Mouse (Mus musculus) heart, postnatal 14 days (tissue): Measurements from ENCODE around the gene Tas2r118. TPM values are rescaled to one million over a fixed set of nuclear protein-coding genes. Genes with fewer than 3 reads are reported as not detected.

Source experiments
- DNase-seq, 2 experiments: peaks; one replicate each; pipeline ENCODE4 v3.0.0; 2021 to 2022
- intact Hi-C: fragments of 180-260 bp; cut with DNase I; formaldehyde crosslinking; loops from one replicate; pipeline ENCODE4 v1.15.1; 2025
- long read RNA-seq, 2 experiments: library from polyadenylated mRNA; stranded (forward); transcript quantifications; one replicate each; pipeline ENCODE4 v2.0.0; 2021
- total RNA-seq, 2 experiments: library from RNA; stranded (reverse); gene quantifications; 2 replicates each; pipeline ENCODE4 v1.2.3; 2021

Gene Tas2r118
- total RNA-seq, result not detected
- long read RNA-seq, experiment 1, result 0 reads
- long read RNA-seq, experiment 2, result 0 reads

GRCm38 (mm10) chr6:23969960-23970359 is at the start of gene Tas2r118:
Tas2r118 (minus strand) TSS chr6:23970060.
- intact Hi-C loops, result no loop called here
- DNase-seq, result no peak

- intact Hi-C loops, result no loop called here
- no peak for DNase-seq
These were observed 48.5 kb upstream of the Tas2r118 start for GRCm38 (mm10) chr6:24018320-24018719.

- intact Hi-C loops, result no loop called here
- no peak for DNase-seq
These were observed 23.4 kb upstream of the Tas2r118 start for GRCm38 (mm10) chr6:23993276-23993675.

DNA sequence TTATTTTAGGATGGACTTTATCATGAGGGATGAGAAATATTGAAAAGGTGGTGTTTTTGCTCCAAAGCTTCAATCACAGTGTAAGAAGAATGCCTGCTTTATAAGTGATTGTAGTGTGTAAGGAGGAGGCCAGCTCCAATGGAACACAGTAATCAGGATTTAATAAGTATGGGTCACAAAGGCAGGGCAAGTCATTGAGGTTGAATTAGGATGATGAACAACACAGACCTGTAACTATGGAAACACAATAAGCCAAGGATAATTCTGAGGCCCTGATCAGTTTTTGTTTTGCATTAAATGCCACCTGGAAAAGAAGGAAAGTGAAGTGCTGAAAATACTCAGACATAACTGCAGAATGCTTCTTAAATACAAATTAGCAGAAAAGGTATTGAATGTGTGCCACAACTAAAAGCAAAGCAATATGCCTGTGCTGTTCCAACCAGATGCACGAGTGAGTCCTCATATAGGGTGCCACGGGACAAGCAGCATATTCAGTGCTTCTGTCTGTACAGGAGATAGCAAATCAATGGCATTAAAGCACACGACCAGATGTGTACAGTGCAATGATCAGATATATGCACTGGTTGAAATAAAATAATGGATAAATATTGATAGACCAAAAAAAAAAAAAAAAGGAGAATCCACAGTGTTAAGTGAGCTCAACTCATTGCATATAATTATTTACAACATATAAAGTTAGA is 21.0 kb upstream of the Tas2r118 start:
- intact Hi-C loops, result no loop called here
- no peak for DNase-seq

- no peak for DNase-seq
- intact Hi-C loops, result no loop called here
These were observed 16.4 kb upstream of the Tas2r118 start for GRCm38 (mm10) chr6:23986293-23986692.

DNA sequence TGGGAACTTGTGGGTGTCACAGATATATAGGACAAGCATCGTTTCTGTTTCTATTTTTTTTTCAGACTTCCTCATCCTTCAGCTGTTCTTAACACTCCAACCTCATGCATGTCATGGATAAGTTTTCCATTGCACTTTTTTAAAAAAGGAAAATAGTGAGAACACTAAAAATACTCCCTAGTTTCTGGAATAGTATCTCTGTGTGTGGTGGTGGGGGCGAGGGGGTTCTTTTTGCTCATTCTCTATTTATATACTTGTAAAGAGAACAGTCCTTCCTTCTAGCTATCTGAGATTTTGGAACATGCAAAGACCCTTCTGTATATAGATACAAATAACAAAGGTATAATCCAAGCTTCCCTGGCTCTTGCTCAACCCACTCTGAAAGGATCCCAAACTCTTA is 2.9 kb downstream of the Tas2r118 start:
- intact Hi-C loops, result no loop called here
- no peak for DNase-seq

- no peak for DNase-seq
- intact Hi-C loops, result no loop called here
These were observed 3.9 kb downstream of the Tas2r118 start for GRCm38 (mm10) chr6:23965925-23966324.

DNA sequence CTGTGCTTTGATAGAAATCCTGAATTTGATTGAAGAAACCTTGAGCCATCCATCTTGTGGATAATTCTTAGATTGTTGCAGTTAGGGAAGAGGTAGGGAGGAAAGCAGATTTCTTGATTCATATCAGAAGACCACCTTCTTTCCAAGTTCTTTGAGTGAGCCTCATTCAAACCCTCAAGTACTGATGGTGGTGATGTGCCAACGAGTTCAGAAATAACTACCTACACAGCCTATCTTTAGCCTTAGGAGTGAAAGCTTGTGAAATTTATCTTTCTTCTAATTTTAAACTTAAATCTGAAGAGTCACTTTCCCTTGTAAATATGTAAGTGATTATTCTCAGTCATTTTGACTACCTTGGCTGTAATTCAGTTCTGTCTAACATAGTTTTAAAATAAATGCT is 6.1 kb downstream of the Tas2r118 start:
- DNase-seq, result no peak
- intact Hi-C loops, result no loop called here

DNA sequence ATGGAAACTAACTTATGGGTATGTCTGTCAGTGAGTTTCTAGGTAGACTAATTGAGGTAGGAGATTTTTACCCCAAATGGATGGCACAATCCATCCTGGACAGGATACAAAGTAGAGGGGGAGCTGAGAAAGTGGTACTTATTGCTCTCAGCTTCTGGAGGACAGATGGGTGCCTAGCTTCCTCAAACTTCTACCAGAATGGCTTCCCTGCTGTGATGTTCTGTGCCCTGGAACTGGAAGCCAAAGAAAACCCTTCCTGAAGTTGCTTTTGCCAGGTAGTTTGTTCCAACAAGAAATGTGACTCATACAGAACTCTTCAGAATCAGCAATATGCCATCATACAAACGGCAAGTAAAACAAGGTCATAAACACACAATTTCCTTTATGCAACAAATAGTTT is 29.1 kb downstream of the Tas2r118 start:
- intact Hi-C loops, result no loop called here

GRCm38 (mm10) chr6:23938575-23939488 is 31.0 kb downstream of the Tas2r118 start:
- intact Hi-C loops, result no loop called here
- DNase-seq, result no peak

More for the DNA sequence above, 29.1 kb downstream of the Tas2r118 start:
- DNase-seq, result no peak

DNA sequence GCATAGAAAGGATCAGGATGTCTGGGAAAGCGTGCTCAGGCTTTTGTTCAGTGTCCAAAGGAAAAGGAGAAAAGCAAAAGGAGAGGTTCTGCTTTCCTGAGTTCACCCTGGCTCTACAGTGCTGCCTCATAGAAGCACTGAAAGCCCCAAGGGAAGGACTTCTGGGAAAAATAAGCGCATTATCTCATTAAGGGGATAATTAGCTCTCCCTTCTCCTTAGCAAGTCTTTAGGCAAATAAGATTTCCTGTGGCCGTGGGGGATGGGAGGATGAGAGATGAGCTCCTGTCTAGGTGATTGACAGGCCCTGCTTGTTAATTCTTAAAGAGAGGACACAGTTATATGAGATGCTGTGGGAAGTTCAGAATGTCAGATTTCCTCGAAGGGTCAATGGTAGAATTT is 33.4 kb downstream of the Tas2r118 start:
- no peak for DNase-seq
- intact Hi-C loops, result no loop called here

DNA sequence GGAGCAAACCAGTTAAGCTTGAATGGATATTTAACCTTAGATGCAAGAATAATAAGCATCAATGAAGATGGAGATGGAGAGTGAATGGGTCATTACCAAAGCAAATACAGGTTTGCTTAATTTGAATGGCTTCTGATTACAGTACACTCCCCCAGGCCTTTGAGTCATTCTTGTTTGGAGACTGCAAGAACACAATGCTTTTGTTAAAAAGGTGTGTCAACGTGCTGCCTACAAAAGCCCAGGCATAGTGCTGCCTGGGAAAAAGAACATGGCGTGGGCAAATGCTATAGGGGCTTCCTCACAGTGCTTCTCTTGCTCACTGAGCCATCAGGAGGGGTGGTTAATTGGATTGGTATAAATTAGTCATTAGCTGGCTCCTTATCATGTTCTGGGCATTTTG is 46.1 kb downstream of the Tas2r118 start:
- intact Hi-C loops, result no loop called here
- DNase-seq, result no peak

Other genes starting within 250 kb of the Tas2r118 start
- 1 to 10 TPM; 1.7 to 2.2 TPM for gene Cadps2, start 130.6 kb downstream of the Tas2r118 start, total RNA-seq
- gene Slc13a1, start 198.0 kb upstream of the Tas2r118 start, total RNA-seq, result not detected